Mouse (Mus musculus): ENCODE results near the gene Arhgap9.

Gene Arhgap9

DNA sequence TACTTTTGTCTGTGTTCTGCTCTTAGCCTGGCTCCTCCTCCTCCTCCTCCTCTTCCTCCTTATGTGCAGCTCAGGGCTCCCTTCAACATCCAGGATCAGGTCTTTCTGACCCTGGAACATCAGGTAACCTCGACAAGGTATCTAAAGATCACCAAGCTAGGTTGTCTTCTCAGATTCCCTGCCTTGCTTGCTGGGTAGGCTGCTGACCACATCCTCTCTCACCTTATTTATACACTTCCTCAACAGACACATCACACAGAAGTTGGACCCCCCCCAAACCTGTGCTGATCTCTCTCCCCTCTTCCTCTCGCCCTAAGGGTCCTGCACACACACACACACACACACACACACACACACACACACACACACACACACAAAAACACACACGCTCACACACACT lies at the start of gene Arhgap9:
TSS of gene Arhgap9 (plus strand) at position 344 of the 400 bp plus-strand sequence.
- DNase-seq (ENCODE audit: low spot score) = no peak

- DNase-seq (ENCODE audit: low spot score) = no peak
Measured at GRCm38 (mm10) chr10:127272371-127272770, 49.4 kb upstream of the Arhgap9 start.

DNA sequence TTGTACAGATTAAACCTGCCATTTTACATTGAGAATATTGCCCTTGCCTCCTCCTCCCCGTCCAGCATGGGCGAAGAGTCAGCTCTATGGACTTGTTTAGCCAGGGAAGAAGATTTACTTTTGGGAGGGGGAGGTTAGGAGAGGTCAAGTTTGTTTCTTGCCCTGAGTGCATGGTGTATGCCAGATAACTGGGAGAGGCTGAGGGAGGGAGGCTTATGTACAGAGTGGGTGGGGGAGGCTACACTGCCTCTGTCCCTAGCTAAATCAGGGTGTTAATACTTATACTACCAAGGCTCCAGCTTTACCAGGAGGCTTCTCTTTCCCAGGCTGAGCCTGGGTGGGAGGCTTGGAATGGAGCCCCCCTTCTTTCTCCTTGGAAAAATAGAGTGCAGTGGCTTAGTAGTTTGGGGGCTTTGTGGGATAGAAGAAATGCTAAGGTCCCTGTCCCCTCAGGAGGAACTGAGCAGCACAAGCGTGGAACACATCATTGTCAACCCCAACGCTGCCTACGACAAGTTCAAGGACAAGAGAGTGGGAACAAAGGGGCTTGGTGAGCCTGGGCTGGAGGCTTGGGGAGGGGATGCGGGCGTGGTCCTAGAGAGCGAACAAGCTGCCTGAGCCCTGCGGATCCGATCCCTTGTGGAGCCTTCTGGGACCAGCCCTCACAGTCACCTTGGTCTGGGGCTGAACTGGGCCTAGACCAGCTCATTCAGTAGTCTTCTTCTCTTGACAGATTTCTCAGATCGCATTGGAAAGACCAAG lies 47.3 kb upstream of the Arhgap9 start:
- DNase-seq (ENCODE audit: low spot score) = no peak

GRCm38 (mm10) chr10:127279730-127280129 lies 42.0 kb upstream of the Arhgap9 start:
- DNase-seq (ENCODE audit: low spot score) = no peak

- no peak for DNase-seq (ENCODE audit: low spot score)
Measured at GRCm38 (mm10) chr10:127281316-127281715, 40.4 kb upstream of the Arhgap9 start.

DNA sequence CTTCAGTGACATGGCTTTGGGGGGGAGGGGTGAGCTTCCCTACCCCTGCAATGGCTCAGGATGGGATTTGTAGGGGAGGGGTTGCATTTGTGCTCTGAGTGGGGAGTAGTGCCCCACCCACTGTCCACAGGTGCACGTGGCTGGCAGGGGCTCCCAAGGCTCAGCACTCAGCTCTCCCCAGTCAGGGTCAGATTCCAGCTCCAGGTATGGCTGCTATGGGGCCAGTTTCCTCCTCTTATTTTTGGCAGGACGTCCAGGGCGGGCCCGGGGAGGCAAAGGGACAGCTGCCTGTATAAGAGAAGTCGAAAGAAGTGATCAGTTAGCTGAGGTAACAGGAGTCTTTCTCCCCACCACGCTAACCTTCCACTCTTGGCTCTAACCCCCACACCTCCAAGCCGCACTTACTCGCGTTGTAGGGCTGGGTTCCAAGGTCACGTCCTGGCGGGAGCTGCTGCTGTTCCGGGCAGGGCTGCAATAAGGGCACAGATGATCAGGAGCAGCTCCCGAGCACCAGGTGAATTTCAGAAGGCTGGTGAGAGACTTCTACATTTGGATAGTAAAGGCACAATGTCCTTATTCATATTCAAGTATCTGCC lies 39.0 kb upstream of the Arhgap9 start:
- DNase-seq (ENCODE audit: low spot score) = no peak

DNA sequence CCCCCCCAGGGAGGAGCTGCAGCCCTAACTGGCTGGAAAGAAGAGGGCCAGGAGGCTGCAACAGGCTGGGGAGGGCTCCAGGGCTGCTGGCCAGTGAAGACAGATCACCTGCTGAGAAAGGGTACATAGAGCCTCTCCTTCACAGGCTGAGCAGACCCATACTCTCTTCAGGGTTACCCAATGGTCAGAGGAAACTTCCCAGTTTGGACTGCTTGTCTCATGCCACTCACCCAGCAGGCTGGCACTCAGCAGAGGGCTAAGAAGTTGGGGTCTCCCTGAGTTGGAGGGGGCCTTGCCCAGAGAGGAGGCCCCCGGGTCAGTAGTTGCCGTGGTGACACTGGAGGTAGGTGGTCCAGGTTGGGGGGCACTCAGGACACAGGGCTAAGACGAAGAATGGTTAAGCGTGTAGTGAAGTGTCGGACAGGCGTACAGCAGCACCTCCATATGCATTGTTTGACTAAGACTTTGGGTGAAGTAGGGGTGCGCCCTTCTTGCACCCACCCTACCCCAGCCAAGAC lies 37.6 kb upstream of the Arhgap9 start:
- no peak for DNase-seq (ENCODE audit: low spot score)

- no peak for DNase-seq (ENCODE audit: low spot score)
Measured at GRCm38 (mm10) chr10:127284724-127285500, 36.9 kb upstream of the Arhgap9 start.

DNA sequence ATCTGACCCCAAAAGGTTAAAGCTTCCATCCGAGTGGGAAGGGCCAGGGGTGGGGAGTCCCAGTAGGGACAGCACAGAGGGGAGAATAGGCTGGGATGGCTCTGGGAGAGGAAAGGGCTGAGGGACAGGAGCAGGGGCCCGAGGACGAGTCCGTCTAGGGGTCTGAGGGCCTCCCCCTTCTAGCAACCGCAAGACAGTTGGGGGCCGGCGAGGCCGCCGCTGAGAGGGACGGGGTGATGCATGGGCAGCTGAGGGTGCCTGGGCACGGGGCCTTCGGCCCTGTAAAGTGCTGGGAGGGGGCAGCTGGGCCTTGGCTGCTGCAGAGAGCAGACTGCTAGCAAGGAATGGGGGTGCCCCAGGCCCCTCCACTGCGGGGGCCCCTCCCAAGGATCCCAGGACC lies 36.1 kb upstream of the Arhgap9 start:
- no peak for DNase-seq (ENCODE audit: low spot score)

GRCm38 (mm10) chr10:127286194-127286593 lies 35.6 kb upstream of the Arhgap9 start:
- DNase-seq (ENCODE audit: low spot score) = no peak

- DNase-seq (ENCODE audit: low spot score) = no peak
Measured at GRCm38 (mm10) chr10:127286730-127287129, 35.0 kb upstream of the Arhgap9 start.

DNA sequence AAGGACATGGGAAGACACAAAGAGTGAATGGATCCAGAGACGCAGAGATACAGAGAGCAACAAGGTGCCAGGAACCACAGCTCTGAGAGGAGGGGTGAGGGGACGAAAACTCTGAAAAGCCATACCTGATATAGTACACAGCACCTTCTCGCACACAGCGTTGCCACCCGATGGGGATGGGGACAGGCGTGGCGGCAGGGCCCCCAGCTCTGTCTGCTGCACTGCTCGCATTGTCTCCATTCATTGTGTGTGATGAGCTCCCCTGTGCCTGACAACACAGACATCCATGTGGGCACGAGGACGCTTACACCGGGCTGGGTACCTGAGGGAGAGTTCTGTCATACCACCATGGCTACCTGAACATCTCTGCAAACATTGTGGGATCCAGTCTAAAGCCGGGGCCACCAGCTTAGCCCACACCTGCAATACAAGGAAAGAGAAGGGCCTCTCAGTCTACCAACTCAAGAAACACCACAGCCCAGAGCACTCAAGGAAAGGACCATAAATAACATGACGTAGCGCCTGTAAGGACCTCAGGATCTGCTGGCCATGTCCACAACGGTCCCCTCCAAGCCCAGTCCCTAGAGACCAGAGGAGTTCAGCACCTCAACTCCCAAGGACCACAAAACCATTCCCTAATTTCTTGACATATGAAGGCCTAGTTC lies 34.4 kb upstream of the Arhgap9 start:
- no peak for DNase-seq (ENCODE audit: low spot score)

- peak; percentile 67 for DNase-seq (ENCODE audit: low spot score)
Measured at GRCm38 (mm10) chr10:127287936-127288293, 33.8 kb upstream of the Arhgap9 start.

DNA sequence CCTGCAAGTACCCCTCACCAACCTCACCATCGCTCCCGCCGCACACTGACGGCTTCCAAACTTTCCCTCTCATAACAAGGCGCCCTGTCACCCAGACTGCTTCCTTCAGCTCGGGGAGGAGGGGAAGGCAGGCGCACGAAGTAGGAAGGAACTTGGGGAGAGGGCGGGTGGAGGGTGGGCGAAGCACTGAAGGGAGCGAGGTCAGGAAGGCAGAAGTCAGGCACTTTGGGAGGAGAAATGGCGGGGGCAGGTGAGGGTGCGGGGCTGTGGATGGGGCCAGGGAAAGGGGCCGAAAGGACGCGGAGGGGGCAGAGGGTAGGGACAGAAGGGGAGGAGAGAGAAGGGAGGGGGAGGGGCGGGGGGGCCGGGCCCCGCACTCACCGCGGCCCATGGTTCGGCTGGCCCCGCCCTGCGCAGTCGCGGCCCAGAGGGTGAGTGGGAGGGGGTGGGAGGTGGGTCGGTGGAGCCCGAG lies 33.4 kb upstream of the Arhgap9 start:
- DNase-seq (ENCODE audit: low spot score) = peak; percentile 89

- DNase-seq (ENCODE audit: low spot score) = peak; percentile 87
Measured at GRCm38 (mm10) chr10:127288800-127289572, 32.8 kb upstream of the Arhgap9 start, which contains the start of gene Mbd6. Gene Mbd6 (minus strand): TSS chr10:127289018.

DNA sequence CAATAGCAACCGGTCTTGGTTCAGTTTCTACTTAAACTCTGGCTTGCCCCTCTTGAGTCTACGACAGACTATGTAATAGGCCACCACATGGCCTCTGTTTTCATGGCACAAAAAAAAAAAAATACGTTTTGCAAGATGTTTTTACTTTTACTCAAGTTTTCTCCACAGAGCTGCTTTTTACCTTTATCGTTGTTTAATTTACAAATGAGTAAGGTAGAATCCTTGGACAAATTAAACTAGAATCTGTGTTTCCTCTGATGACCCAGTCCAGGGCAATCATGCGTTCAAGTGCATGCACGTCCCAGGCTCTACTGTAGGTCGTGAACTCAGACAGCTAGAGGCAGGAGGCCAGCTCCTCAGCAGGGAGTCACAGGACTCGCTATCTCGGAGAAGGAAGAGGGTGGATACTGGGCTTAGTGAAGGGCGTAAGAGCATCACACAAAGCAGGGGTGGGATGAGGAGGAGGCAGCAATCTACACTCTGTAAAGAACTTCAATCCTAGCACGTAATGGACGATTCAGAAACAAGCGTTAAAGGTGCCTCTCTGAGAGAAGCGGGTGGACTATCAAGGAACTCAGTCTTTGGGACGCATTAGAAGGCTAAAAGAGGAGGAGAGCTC lies 32.1 kb upstream of the Arhgap9 start:
- peak; percentile 90 for DNase-seq (ENCODE audit: low spot score)

DNA sequence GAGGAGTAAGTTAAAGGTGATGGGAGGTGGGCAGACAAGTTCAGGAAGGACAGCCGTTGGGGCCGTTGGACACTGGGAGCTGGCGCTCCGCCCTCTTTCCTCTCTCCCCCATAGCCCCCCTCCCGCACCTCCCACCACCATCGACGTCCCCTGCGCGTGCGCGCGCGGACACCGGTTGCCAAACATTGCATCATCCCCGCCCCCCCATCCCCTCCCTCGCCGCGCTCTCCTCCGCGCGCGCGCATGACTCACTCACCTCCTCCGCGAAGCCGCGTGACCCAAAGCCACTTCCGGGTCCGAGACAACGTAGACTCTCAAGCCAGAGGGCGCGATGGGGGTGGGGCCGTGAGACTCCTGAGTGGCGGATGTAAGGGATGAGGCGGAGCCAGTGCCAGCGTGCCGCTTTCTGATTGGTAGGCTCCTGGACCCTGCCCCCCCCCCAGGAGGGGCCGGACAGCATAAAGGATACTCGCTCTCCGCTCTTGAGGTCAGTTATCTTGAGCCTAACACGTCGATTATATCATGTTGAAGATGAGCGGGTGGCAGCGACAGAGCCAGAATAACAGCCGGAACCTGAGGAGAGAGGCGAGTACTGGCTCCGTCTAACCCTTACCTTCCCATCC lies 31.3 kb upstream of the Arhgap9 start:
- DNase-seq (ENCODE audit: low spot score) = peak; percentile 100

- DNase-seq (ENCODE audit: low spot score) = peak; percentile 75
Measured at GRCm38 (mm10) chr10:127290930-127291880, 30.6 kb upstream of the Arhgap9 start.
